Mouse (Mus musculus) intestine, embryonic 15.5 days (tissue): ENCODE measurements around the gene Arhgap6. TPM values are rescaled to one million over a fixed set of nuclear protein-coding genes. Genes with fewer than 3 reads are reported as not detected.

Source experiments
- ATAC-seq: fragments of 200-750 bp; cut with Nextera tagmentation; 2 replicates; pipeline ENCODE4 v1.8.0; 2017; ENCODE audit warnings: moderate TSS enrichment, moderate library complexity
- H3K27ac ChIP-seq: fragments of 300-500 bp; sonication (generic); 2 replicates; pipeline ENCODE4 v1.5.1; 2015; ENCODE audit warnings: mild to moderate bottlenecking, inconsistent platforms
- H3K27me3 ChIP-seq: fragments of 300-500 bp; sonication (generic); replicated peaks from 2 replicates; pipeline ENCODE4 v1.6.1; 2015; ENCODE audit warnings: inconsistent platforms
- H3K36me3 ChIP-seq: fragments of 300-500 bp; sonication (generic); 2 replicates; pipeline ENCODE4 v1.6.1; 2015; ENCODE audit warnings: inconsistent platforms
- H3K4me1 ChIP-seq: fragments of 300-500 bp; sonication (generic); replicated peaks from 2 replicates; pipeline ENCODE4 v1.6.1; 2015; ENCODE audit warnings: inconsistent platforms
- H3K4me2 ChIP-seq: fragments of 300-500 bp; sonication (generic); replicated peaks from 2 replicates; pipeline ENCODE4 v1.6.1; 2015; ENCODE audit warnings: mild to moderate bottlenecking, inconsistent platforms
- H3K4me3 ChIP-seq: fragments of 300-500 bp; sonication (generic); replicated peaks from 2 replicates; pipeline ENCODE4 v1.5.1; 2015; ENCODE audit warnings: inconsistent platforms
- H3K9ac ChIP-seq: fragments of 300-500 bp; sonication (generic); 2 replicates; pipeline ENCODE4 v1.6.1; 2015; ENCODE audit warnings: inconsistent platforms
- H3K9me3 ChIP-seq: fragments of 300-500 bp; sonication (generic); 2 replicates; pipeline ENCODE4 v1.6.1; 2016; ENCODE audit warnings: inconsistent platforms
- WGBS: fragments of 180-500 bp; shearing (Covaris S2); methylation state at CpG from one replicate; pipeline ENCODE4 v1.1.7; 2015; 5-methylcytosine and 5-hydroxymethylcytosine counted together
- polyA plus RNA-seq: library from polyadenylated mRNA; unstranded; fragments of >200 nt; fragmentation: Nextera tagmentation; extraction: Ambion mirVana; gene quantifications from 2 replicates; pipeline ENCODE4 v1.2.1, GENCODE M21; 2015

The Arhgap6 gene
- polyA plus RNA-seq, 1 experiment from 2014 or later: 5.6 TPM

- Histone ChIP-seq H3K4me3 (no peak overlapping the region), H3K27ac (no peak overlapping the region), H3K27me3 (no peaks in the 10 kb centered on the region), H3K4me1 (no peaks in the 10 kb centered on the region), H3K36me3 (no peaks in the 10 kb centered on the region), H3K4me2 (no peak overlapping the region), H3K9me3 (no peaks in the 10 kb centered on the region), H3K9ac (no peak overlapping the region)
- WGBS: 53% methylated on average over 2 of the region's 2 CpGs
- ATAC-seq: no peak
These were observed 112.7 kb downstream of the Arhgap6 start for GRCm38 (mm10) chrX:168907586-168907985.

- ATAC-seq: no peak
- Histone ChIP-seq H3K4me1 (no peaks in the 10 kb centered on the region), H3K36me3 (no peaks in the 10 kb centered on the region), H3K27me3 (no peaks in the 10 kb centered on the region), H3K9me3 (no peaks in the 10 kb centered on the region), H3K27ac (no peak overlapping the region), H3K9ac (no peak overlapping the region), H3K4me3 (no peak overlapping the region), H3K4me2 (no peak overlapping the region)
These were observed 118.6 kb downstream of the Arhgap6 start for GRCm38 (mm10) chrX:168913519-168913918.

DNA sequence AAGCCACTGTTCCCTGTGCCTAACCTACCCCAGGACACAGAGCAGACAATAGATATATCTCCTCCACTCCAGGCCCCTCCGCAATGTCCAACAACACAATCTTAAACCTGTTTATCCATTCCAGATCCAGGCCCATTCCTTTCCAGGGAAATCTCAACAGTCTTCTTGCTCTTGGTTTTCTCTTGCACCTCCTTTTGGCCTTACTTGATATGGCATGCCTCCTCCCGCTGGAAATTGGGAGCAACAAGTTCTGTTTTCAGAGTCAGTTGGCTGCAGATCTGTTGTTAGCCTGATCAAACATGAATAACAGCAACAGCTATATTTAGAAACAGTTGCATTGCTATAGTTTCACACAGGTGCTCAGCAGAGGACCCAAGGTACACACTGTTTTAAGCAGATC, 126.0 kb downstream of the Arhgap6 start:
- WGBS: 72% methylated on average over 2 of the region's 2 CpGs
- Histone ChIP-seq H3K36me3 (no peaks in the 10 kb centered on the region), H3K4me1 (no peaks in the 10 kb centered on the region), H3K27me3 (no peaks in the 10 kb centered on the region), H3K4me3 (no peak overlapping the region), H3K4me2 (no peak overlapping the region), H3K9ac (no peak overlapping the region), H3K27ac (no peak overlapping the region), H3K9me3 (no peaks in the 10 kb centered on the region)
- ATAC-seq: no peak

- Histone ChIP-seq H3K4me3 (no peak overlapping the region), H3K4me1 (no peaks in the 10 kb centered on the region), H3K27ac (no peak overlapping the region), H3K36me3 (no peaks in the 10 kb centered on the region), H3K4me2 (no peak overlapping the region), H3K9me3 (no peaks in the 10 kb centered on the region), H3K27me3 (no peaks in the 10 kb centered on the region), H3K9ac (no peak overlapping the region)
- ATAC-seq: no peak
- 80% methylated on average over 1 of the region's 1 CpGs for WGBS
These were observed 137.5 kb downstream of the Arhgap6 start for GRCm38 (mm10) chrX:168932420-168932819.

DNA sequence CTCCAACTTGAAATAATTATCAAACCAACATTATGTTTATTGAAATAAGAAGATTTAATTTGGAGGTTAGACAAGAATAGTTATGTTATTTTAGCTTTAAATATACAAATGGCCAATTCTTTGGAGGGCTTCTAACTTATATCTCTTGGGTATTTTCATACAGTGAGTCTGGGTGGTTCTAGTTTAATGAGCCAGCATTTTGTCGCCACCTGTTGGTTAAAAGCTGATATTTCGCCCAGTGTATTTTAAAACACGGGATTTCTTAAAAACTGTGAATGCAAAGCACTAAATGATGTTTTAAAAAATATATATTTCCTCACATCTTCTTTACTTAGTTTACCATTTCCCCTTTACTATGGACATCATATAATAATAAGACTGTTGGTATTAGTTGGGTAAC, 140.5 kb downstream of the Arhgap6 start:
- no peak overlapping the region for H3K4me3 ChIP-seq
- no peak for ATAC-seq
- 11% methylated on average over 3 of the region's 3 CpGs for WGBS

DNA sequence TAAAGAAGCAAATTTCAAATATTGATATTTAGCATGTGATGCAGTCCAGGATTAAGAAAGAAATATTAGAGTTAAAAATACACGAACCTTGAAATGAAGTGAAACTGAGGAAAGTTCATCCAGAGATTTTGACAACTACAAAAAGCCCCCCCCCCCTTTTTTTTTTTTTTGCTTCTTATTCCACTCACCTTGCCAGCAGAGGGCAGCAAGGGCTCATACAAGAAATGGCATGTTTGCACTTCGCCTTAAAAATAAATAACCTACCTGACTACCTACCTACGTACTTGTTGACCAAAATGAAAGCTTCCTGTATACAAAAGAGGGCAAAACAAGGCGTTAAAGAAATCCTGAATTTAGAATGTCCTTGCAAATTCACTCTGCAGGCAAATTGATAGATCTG, 143.0 kb downstream of the Arhgap6 start:
- Histone ChIP-seq H3K27ac (no peak overlapping the region), H3K4me1 (no peaks in the 10 kb centered on the region), H3K9ac (no peak overlapping the region), H3K36me3 (no peaks in the 10 kb centered on the region), H3K27me3 (no peaks in the 10 kb centered on the region), H3K4me2 (no peak overlapping the region), H3K4me3 (no peak overlapping the region), H3K9me3 (no peaks in the 10 kb centered on the region)
- no peak for ATAC-seq
- 38% methylated on average over 4 of the region's 4 CpGs for WGBS

More for the DNA sequence above, 140.5 kb downstream of the Arhgap6 start:
- H3K36me3 ChIP-seq: no peaks in the 10 kb centered on the region
- H3K4me1 ChIP-seq: no peaks in the 10 kb centered on the region
- H3K9ac ChIP-seq: no peak overlapping the region
- H3K9me3 ChIP-seq: no peaks in the 10 kb centered on the region
- H3K4me2 ChIP-seq: no peak overlapping the region
- H3K27me3 ChIP-seq: no peaks in the 10 kb centered on the region
- H3K27ac ChIP-seq: no peak overlapping the region

DNA sequence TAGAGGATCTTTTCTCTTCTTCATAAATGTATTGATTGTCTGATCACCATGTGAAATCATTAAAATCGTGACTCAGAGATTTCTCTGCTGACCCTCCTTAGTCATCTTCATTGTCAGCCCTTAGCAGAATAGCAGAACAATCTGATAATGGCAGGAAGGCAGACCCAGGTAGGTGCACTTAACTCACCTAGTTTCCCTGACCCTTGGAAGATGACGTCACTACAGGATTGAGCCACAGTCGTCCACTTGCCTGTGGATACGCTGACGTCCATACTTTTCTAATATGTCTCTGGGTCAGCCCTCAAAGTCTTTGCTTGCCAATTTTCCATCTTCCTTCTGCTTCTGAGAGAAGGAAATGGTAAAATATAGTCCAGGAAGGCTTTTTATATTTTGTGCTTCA, 146.8 kb downstream of the Arhgap6 start:
- no peak overlapping the region for H3K4me3 ChIP-seq
- no peaks in the 10 kb centered on the region for H3K27me3 ChIP-seq
- no peaks in the 10 kb centered on the region for H3K36me3 ChIP-seq
- H3K27ac ChIP-seq: no peak overlapping the region
- 82% methylated on average over 5 of the region's 5 CpGs for WGBS
- no peak overlapping the region for H3K9ac ChIP-seq
- H3K4me2 ChIP-seq: no peak overlapping the region
- H3K9me3 ChIP-seq: no peaks in the 10 kb centered on the region
- no peaks in the 10 kb centered on the region for H3K4me1 ChIP-seq
- ATAC-seq: no peak

- ATAC-seq: no peak
- no peaks in the 10 kb centered on the region for H3K9me3 ChIP-seq
- H3K9ac ChIP-seq: no peak overlapping the region
- 60% methylated on average over 4 of the region's 4 CpGs for WGBS
- no peak overlapping the region for H3K27ac ChIP-seq
- H3K4me1 ChIP-seq: no peaks in the 10 kb centered on the region
- H3K4me2 ChIP-seq: no peak overlapping the region
- H3K4me3 ChIP-seq: no peak overlapping the region
- H3K27me3 ChIP-seq: no peaks in the 10 kb centered on the region
- no peaks in the 10 kb centered on the region for H3K36me3 ChIP-seq
These were observed 148.3 kb downstream of the Arhgap6 start for GRCm38 (mm10) chrX:168943217-168943616.

DNA sequence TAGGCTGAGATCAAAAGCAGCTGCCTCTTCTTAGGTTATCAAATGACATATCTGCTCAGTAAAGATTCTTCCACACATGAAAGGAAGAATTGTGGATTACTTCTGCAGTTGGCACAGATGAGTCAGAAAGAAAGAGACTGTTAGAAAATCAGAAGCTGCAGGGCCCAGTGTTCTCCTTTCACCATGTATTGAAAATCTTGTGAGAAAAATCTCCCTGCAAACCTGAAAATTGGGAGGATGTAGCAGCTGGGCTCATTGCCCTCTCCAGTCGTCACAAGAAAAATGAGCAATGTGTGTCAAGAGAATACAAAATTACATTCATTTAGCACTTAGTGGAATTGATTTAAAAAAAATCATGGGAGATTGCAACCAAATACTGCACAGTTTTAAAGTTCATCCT, 180.5 kb downstream of the Arhgap6 start:
- H3K27ac ChIP-seq: no peak overlapping the region

GRCm38 (mm10) chrX:168977776-168978175, 182.9 kb downstream of the Arhgap6 start:
- WGBS: 57% methylated on average over 3 of the region's 3 CpGs
- no peak overlapping the region for H3K4me2 ChIP-seq
- H3K4me1 ChIP-seq: no peaks in the 10 kb centered on the region
- H3K27ac ChIP-seq: no peak overlapping the region
- no peaks in the 10 kb centered on the region for H3K36me3 ChIP-seq
- no peak overlapping the region for H3K4me3 ChIP-seq
- no peak for ATAC-seq
- no peaks in the 10 kb centered on the region for H3K9me3 ChIP-seq
- H3K27me3 ChIP-seq: no peaks in the 10 kb centered on the region
- no peak overlapping the region for H3K9ac ChIP-seq

More for the DNA sequence above, 180.5 kb downstream of the Arhgap6 start:
- ATAC-seq: no peak
- H3K4me2 ChIP-seq: no peak overlapping the region
- 53% methylated on average over 1 of the region's 1 CpGs for WGBS
- no peaks in the 10 kb centered on the region for H3K9me3 ChIP-seq
- H3K9ac ChIP-seq: no peak overlapping the region
- no peak overlapping the region for H3K4me3 ChIP-seq
- H3K4me1 ChIP-seq: no peaks in the 10 kb centered on the region
- no peaks in the 10 kb centered on the region for H3K36me3 ChIP-seq
- no peaks in the 10 kb centered on the region for H3K27me3 ChIP-seq

DNA sequence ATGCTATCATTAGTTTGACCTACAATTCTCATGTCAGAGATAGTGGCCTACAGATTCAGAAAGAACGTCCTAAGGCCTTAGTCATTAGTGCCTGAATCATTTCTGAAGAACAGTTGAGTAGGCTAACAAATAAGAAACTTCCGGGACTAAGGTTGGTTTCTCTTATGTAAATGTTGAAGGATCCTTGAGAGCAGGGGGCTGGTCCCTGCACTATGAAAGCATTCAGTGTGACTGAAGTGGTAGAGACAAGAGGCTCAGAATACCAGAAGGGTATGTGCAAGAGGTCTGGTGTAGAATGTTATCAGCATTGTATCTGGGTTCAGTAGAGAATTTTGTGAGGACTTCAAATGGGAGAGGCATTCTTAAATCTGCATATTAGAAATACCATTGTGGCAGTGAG, 185.5 kb downstream of the Arhgap6 start:
- H3K9ac ChIP-seq: no peak overlapping the region
- no peaks in the 10 kb centered on the region for H3K36me3 ChIP-seq
- 78% methylated on average over 2 of the region's 2 CpGs for WGBS
- no peaks in the 10 kb centered on the region for H3K4me1 ChIP-seq
- H3K27me3 ChIP-seq: no peaks in the 10 kb centered on the region
- H3K9me3 ChIP-seq: no peaks in the 10 kb centered on the region
- no peak overlapping the region for H3K27ac ChIP-seq
- no peak for ATAC-seq
- no peak overlapping the region for H3K4me2 ChIP-seq
- no peak overlapping the region for H3K4me3 ChIP-seq

DNA sequence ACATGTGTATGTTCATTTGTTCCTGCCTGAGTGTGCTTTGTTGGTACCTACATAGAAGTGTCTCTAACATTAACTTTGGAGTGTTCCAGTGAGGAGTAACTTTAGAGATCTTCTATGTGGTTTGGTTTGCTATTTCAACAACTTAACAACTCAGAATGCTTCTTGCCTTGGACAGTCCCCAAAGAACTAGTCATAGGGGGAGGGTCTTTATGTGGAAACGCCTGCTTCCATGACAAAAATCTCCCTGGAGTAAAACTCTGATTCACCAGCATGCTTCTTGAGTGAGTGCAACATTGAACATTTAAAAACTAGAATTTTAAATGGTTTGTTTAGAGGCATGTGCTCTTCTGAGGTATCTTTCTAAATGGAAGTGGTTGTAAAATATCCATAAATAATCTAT, 212.2 kb downstream of the Arhgap6 start:
- no peak for ATAC-seq
- Histone ChIP-seq H3K4me2 (no peak overlapping the region), H3K4me1 (no peaks in the 10 kb centered on the region), H3K27me3 (no peaks in the 10 kb centered on the region), H3K27ac (no peak overlapping the region), H3K9ac (no peak overlapping the region), H3K9me3 (no peaks in the 10 kb centered on the region), H3K36me3 (no peaks in the 10 kb centered on the region), H3K4me3 (no peak overlapping the region)
- WGBS: 68% methylated on average over 1 of the region's 1 CpGs

DNA sequence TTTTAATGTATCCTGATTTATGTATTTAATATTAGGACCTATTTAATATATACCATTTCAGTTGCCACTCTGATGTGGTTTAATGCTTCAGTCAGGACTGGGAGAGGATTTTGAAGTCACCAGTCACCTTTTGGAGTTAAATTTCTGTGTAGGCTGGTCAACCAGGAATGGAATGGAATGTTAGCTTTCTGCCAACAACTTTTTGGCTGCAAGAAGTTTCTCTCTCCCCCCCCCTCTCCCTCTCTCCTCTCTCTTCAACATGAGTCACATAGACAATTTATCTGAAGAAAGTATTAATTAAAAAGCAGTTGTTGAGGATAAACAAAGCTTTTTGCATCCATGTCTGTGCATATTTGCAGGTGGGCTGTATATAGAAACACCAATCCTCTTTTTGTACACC, 217.8 kb downstream of the Arhgap6 start:
- no peak for ATAC-seq
- Histone ChIP-seq H3K36me3 (no peaks in the 10 kb centered on the region), H3K9me3 (no peaks in the 10 kb centered on the region), H3K4me1 (no peaks in the 10 kb centered on the region), H3K4me3 (no peak overlapping the region), H3K4me2 (no peak overlapping the region), H3K27me3 (no peaks in the 10 kb centered on the region), H3K9ac (no peak overlapping the region), H3K27ac (no peak overlapping the region)

DNA sequence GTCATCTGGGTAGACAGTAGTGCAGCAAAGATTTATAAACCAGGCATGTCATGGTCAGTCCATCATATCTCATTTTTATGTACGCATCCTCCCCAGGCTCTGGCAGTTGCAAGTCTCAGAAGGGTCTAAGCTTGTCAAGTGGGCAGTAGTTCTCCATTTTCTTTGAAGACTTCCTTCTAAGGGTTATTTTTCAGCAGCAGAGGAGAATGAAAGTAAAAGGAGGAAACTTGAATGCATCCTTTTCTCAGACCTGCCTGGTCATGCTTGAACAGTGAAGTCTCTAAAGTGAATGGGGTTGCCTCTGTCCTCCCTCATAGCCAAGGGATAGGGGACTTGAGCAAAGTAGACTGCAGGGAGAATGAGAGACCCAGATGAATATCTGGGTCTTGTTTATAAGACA, 239.5 kb downstream of the Arhgap6 start:
- WGBS: 79% methylated on average over 1 of the region's 1 CpGs
- no peak for ATAC-seq
- Histone ChIP-seq H3K36me3 (no peaks in the 10 kb centered on the region), H3K9ac (no peak overlapping the region), H3K4me1 (no peaks in the 10 kb centered on the region), H3K4me2 (no peak overlapping the region), H3K27me3 (peaks cover 8% of the 10 kb centered on the region; the same call in 1 of the 2 replicates), H3K4me3 (no peak overlapping the region), H3K27ac (no peak overlapping the region), H3K9me3 (no peaks in the 10 kb centered on the region)
